Mouse (Mus musculus): Measurements from ENCODE around the gene Shd. TPM values are rescaled to one million over a fixed set of nuclear protein-coding genes. Genes with fewer than 3 reads are reported as not detected.

Gene Shd
- total and polyA plus RNA-seq, 2 experiments = 0.35 TPM; not detected in 1

DNA sequence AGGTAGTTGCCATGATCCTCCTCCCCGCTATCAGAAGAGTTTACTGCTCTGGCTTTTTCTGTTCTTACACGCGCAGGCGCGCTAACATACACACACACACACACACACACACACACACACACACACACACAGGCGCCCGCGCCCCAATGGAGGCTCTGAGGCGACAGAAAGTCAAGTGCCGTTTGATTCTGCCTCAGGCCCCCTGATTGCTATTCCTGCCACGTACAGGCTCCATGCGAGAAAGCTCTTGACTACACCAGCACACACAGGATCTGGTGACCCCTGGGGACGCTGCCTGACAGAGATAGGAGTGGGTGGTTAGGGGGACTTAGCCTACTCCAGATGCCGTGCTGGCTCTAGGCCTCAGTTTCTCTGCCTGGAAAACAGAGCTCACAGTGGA, 707 bp upstream of the Shd start:
- Histone ChIP-seq H3K36me3 (ENCODE audit: control insufficient read depth, insufficient read depth, low read length) (no peaks in the 10 kb centered on the region), H3K27me3 (ENCODE audit: control insufficient read depth, insufficient read depth, low read length) (peaks cover 13% of the 10 kb centered on the region; the same call in 1 of the 2 replicates), H3K9ac (ENCODE audit: low read depth, low read length) (no peak overlapping the region), H3K4me1 (ENCODE audit: control insufficient read depth, insufficient read depth, low read length) (no peaks in the 10 kb centered on the region), H3K4me3 (ENCODE audit: insufficient read depth, low read depth, low read length) (no peak overlapping the region), H3K79me2 (ENCODE audit: control insufficient read depth, insufficient read depth, low read length) (no peaks in the 10 kb centered on the region), H3K27ac (replicated peaks; ENCODE audit: insufficient read depth, low read depth, low read length) (no peak overlapping the region)
- WGBS = 64% methylated on average over 14 of the region's 14 CpGs
- TF ChIP-seq POLR2A (IDR thresholded peaks at IDR 0.05; ENCODE audit: extremely low read depth, insufficient read depth, low read length) (no peak), CTCF (IDR thresholded peaks at IDR 0.05; ENCODE audit: low read depth, low read length) (no peak)
- DNase-seq (ENCODE audit: extremely low read depth, low read depth, low spot score) = no peak

DNA sequence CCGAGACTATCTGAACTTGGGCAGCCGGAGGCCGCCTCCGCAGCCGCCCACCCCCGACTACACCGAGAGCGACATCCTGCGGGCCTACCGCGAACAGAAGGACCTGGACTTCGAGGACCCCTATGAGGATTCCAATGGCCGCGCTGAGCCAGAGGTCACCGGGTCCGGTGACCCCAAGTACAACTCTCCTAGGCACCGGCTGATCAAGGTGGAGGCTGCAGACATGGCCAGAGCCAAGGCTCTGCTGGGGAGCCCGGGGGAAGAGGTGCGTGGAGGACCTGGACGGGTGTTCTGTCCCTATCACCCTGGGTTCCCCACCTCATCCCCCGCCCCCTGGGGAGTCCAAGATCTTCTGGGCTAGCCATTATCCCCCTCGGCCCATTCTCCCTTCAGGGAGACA, 1.2 kb downstream of the Shd start:
- H3K79me2 ChIP-seq (ENCODE audit: control insufficient read depth, insufficient read depth, low read length) = no peaks in the 10 kb centered on the region
- no peak overlapping the region for H3K27ac ChIP-seq (replicated peaks; ENCODE audit: insufficient read depth, low read depth, low read length)
- peaks cover 13% of the 10 kb centered on the region; the same call in 1 of the 2 replicates for H3K27me3 ChIP-seq (ENCODE audit: control insufficient read depth, insufficient read depth, low read length)
- no peak overlapping the region for H3K4me3 ChIP-seq (ENCODE audit: insufficient read depth, low read depth, low read length)
- no peak overlapping the region for H3K9ac ChIP-seq (ENCODE audit: low read depth, low read length)
- TF ChIP-seq CTCF (IDR thresholded peaks at IDR 0.05; ENCODE audit: low read depth, low read length) (no peak), POLR2A (IDR thresholded peaks at IDR 0.05; ENCODE audit: extremely low read depth, insufficient read depth, low read length) (no peak)
- 46% methylated on average over 22 of the region's 22 CpGs for WGBS
- H3K4me1 ChIP-seq (ENCODE audit: control insufficient read depth, insufficient read depth, low read length) = 0 out of 2 replicates have a peak, but pooled peaks cover 2% of the 10 kb centered on the region
- no peak for DNase-seq (ENCODE audit: extremely low read depth, low read depth, low spot score)
- no peaks in the 10 kb centered on the region for H3K36me3 ChIP-seq (ENCODE audit: control insufficient read depth, insufficient read depth, low read length)

DNA sequence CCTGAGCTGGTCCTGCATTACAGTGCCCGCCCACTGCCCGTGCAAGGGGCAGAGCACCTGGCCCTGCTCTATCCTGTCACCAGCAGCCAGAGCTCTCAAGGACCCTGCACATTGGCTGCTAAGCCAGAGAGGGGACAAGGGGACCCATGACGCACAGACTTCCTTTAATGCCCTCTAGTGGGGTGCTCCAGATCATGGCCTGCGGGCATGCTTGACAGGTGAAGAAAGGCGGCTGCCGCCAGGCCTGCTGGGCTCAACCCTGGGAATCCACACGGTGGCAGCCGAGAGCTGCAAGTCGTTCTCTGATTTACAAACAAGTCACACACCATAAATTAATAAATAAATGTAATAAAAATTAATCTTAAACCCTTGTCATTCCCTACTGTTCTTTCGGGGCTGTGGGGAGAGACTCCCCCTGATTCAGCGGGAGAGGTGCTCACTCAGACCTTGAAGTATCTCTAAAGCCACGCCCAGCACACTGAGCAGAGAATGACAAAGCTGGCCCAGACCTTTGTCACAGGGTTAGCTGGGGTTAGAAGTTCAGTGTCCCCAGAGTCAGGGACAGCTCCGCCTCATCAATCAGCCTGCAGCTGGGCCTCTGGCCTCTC, 6.1 kb downstream of the Shd start:
- Histone ChIP-seq H3K9ac (ENCODE audit: low read depth, low read length) (no peak overlapping the region), H3K4me3 (ENCODE audit: insufficient read depth, low read depth, low read length) (no peak overlapping the region; the same call in 1 of the 2 replicates), H3K36me3 (ENCODE audit: control insufficient read depth, insufficient read depth, low read length) (no peaks in the 10 kb centered on the region), H3K4me1 (ENCODE audit: control insufficient read depth, insufficient read depth, low read length) (peaks cover 4% of the 10 kb centered on the region), H3K27me3 (ENCODE audit: control insufficient read depth, insufficient read depth, low read length) (peaks cover under 1% of the 10 kb centered on the region; the same call in 1 of the 2 replicates), H3K79me2 (ENCODE audit: control insufficient read depth, insufficient read depth, low read length) (no peaks in the 10 kb centered on the region), H3K27ac (replicated peaks; ENCODE audit: insufficient read depth, low read depth, low read length) (no peak overlapping the region)
- no peak for TF ChIP-seq POLR2A (IDR thresholded peaks at IDR 0.05; ENCODE audit: extremely low read depth, insufficient read depth, low read length)
- TF ChIP-seq CTCF (IDR thresholded peaks at IDR 0.05; ENCODE audit: low read depth, low read length) = peak; percentile 90
- 13% methylated on average over 13 of the region's 13 CpGs for WGBS
- DNase-seq (ENCODE audit: extremely low read depth, low read depth, low spot score) = peak; percentile 86

DNA sequence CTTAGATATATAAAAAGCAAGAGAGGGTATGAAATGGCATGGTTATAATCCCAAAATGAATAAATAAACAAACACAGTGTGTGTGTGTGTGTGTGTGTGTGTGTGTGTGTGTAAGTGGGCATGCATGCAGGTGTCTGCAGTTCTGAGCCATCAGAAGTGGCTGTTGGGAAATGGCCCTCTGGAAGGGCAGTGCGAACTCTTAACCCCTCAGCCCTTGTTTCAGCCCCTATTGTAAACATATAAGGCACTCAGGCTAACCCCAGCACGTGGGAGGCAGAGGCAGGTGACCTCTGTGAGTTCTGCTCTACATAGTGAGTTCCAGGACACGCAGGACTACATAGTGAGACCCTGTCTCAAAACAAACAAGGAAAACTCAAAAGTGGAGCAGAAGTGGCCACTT, 7.0 kb downstream of the Shd start:
- Histone ChIP-seq H3K4me1 (ENCODE audit: control insufficient read depth, insufficient read depth, low read length) (peaks cover 4% of the 10 kb centered on the region), H3K79me2 (ENCODE audit: control insufficient read depth, insufficient read depth, low read length) (no peaks in the 10 kb centered on the region), H3K27me3 (ENCODE audit: control insufficient read depth, insufficient read depth, low read length) (no peaks in the 10 kb centered on the region), H3K4me3 (ENCODE audit: insufficient read depth, low read depth, low read length) (no peak overlapping the region), H3K36me3 (ENCODE audit: control insufficient read depth, insufficient read depth, low read length) (no peaks in the 10 kb centered on the region), H3K27ac (replicated peaks; ENCODE audit: insufficient read depth, low read depth, low read length) (no peak overlapping the region), H3K9ac (ENCODE audit: low read depth, low read length) (no peak overlapping the region)
- no peak for TF ChIP-seq POLR2A (IDR thresholded peaks at IDR 0.05; ENCODE audit: extremely low read depth, insufficient read depth, low read length)
- no peak for TF ChIP-seq CTCF (IDR thresholded peaks at IDR 0.05; ENCODE audit: low read depth, low read length)
- no peak for DNase-seq (ENCODE audit: extremely low read depth, low read depth, low spot score)
- WGBS = 27% methylated on average over 3 of the region's 3 CpGs

DNA sequence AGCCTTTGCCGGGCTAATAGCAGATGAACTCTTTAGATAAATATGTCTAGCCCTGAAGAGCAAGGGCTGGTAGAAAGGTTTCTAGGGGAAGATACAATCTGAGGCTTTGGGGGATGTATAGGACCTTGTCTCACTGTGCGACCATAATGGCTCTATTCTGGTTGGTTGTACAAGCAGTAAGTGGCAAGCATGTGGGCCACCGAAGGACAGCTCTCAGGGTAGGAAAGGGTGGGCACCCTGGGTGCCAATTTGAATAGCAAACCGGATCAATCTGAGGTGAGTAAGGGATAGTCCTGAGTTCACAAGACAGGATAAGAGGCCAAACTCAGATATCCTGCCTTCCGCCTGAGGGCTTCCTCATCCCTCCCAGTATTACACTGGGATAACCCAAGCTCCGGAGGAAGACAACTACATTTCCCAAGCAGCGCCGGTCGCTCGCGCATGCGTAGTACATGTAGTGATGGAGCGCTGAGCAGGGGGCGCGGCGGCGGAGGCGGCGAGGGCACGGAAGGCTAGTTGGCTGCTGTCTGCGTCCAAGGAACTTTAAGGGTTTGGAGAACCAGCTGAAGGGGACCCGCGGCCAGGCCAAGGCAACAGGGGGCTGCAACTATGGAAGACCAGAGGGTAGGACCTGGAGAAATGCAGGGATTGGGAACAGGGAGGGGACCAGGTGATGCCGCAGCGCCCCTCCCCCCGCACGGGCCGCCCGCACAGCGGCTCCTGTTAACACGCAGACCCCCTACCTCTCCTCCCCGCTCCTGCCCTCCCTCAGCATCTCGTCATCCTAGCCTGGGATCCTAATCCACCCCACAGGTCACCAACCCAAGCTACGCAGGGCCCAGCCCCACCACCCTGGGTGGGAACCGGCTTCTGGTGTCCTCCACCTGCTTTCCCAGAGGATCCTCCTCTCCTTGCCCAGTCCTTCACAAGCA, 16.0 kb downstream of the Shd start, which contains the start of gene Fsd1:
Fsd1 (plus strand) TSS at position 480 of the 932 bp plus-strand sequence.
- no peak for DNase-seq (ENCODE audit: extremely low read depth, low read depth, low spot score)
- WGBS = 16% methylated on average over 35 of the region's 35 CpGs
- TF ChIP-seq CTCF (IDR thresholded peaks at IDR 0.05; ENCODE audit: low read depth, low read length) (no peak), POLR2A (IDR thresholded peaks at IDR 0.05; ENCODE audit: extremely low read depth, insufficient read depth, low read length) (no peak)
- Histone ChIP-seq H3K4me3 (ENCODE audit: insufficient read depth, low read depth, low read length) (no peak within 1 kb of the TSS), H3K79me2 (ENCODE audit: control insufficient read depth, insufficient read depth, low read length) (no peaks in the 10 kb centered on the region), H3K27me3 (ENCODE audit: control insufficient read depth, insufficient read depth, low read length) (no peaks in the 10 kb centered on the region), H3K9ac (ENCODE audit: low read depth, low read length) (no peak within 1 kb of the TSS), H3K4me1 (ENCODE audit: control insufficient read depth, insufficient read depth, low read length) (no peaks in the 10 kb centered on the region), H3K27ac (replicated peaks; ENCODE audit: insufficient read depth, low read depth, low read length) (no peak within 1 kb of the TSS), H3K36me3 (ENCODE audit: control insufficient read depth, insufficient read depth, low read length) (no peaks in the 10 kb centered on the region)

All from liver, adult 2 months (tissue).